Mouse (Mus musculus) spleen, adult 2 months (tissue): ENCODE results near the gene Pigt.

Source experiments
- CTCF ChIP-seq: fragments of 200-500 bp; IDR thresholded peaks from 2 replicates; pipeline ENCODE4 v1.5.1; 2011; ENCODE audit warnings: mild to moderate bottlenecking, inconsistent platforms; ENCODE audit not compliant: insufficient read depth, insufficient read length, insufficient replicate concordance; ENCODE audit errors: extremely low read depth
- POLR2A ChIP-seq: fragments of 200-500 bp; IDR thresholded peaks from 2 replicates; pipeline ENCODE4 v1.6.1; 2011; ENCODE audit warnings: low read depth, low read length, inconsistent platforms

DNA sequence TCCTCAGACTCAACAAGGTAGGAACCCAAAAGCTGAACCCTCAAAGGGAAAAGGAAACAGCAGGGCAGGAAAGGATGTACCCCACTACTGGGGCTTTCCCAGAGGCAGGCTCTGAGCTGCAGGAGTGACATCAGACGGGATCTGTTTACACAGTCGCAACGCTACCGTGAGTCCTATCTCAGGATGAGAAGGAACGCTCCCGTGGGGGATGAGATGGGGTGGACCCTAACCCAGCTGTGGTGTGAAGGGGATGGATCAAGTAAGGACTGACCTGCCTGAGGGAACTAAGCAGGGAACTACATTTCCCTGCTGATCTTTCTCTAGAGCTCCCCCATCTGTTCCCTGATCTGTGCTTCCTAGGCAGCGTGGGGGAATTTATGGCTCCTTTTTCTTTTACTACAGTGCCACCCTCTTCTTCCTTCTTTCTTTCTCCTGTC is 40.4 kb upstream of the Pigt start, which contains the start of gene Sys1:
- TF ChIP-seq POLR2A (no peak), CTCF (no peak)
